Mouse (Mus musculus): ENCODE measurements around the gene Mrps36. TPM values are rescaled to one million over a fixed set of nuclear protein-coding genes. Genes with fewer than 3 reads are reported as not detected.
A peak's percentile ranks its signal among the peaks of the same experiment; 100 is the strongest.

Gene Mrps36
- polyA plus RNA-seq, 1 experiment from 2014 or later: 162 TPM

DNA sequence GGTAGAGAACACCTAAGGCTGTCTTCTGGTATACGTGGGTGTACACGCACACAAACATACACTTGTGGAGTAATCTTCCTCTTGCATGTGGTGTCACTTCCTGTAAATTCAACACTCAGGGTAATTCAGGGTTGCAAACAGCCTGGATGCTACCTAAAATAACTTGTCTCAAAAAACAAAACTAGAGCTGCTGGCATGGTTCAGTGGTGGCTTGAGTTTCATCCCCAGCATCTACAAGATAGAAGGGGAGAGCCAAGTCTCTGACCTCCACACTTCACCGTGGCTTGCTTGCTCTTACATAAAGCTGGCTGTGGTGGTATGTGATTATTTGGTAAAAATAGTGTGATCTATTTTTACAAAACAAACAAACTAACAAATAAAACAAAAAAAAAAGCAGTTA, 46.9 kb downstream of the Mrps36 start:
- Histone ChIP-seq H3K4me1 (replicated peaks; ENCODE audit: control insufficient read depth, insufficient read depth) (no peaks in the 10 kb centered on the region), H3K9me3 (ENCODE audit: control insufficient read depth, low read length) (no peaks in the 10 kb centered on the region), H3K4me3 (ENCODE audit: low read depth, low read length) (no peak overlapping the region), H3K27me3 (ENCODE audit: control insufficient read depth, insufficient read depth, low read length) (no peaks in the 10 kb centered on the region), H3K9ac (ENCODE audit: low read length) (no peak overlapping the region), H3K36me3 (ENCODE audit: control insufficient read depth, insufficient read depth, low read length) (peaks cover 9% of the 10 kb centered on the region; the same call in 1 of the 2 replicates), H3K4me2 (replicated peaks; ENCODE audit: low read depth) (no peak overlapping the region), H3K27ac (replicated peaks) (no peak overlapping the region)
- TF ChIP-seq EP300 (optimal IDR thresholded peaks at IDR 0.05) (no peak), CTCF (IDR thresholded peaks at IDR 0.05; ENCODE audit: low read depth) (no peak)
- DNase-seq (ENCODE audit: low spot score) (no peak), ATAC-seq (ENCODE audit: low FRiP score, low TSS enrichment) (no peak)
- WGBS: 98% methylated on average over 3 of the region's 3 CpGs

DNA sequence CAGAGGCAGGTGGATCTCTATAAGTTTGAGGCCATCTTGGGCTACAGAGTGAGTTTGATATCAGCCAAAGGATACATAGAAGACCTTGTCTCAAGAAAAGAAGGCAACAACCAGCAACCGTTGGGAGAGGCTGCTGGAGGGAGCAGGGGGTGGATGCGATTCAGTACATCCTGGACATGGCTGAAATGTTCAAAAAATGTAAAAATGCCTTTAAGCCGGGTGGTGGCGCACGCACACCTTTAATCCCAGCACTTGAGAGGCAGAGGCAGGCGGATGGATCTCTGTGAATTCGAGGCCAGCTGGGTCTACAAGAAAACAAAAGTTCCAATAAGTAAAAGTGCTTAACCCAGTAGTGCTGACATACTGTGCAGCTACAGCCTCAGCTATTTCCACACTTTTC, 56.9 kb downstream of the Mrps36 start:
- H3K4me3 ChIP-seq (ENCODE audit: low read depth, low read length): no peak overlapping the region
- H3K4me2 ChIP-seq (replicated peaks; ENCODE audit: low read depth): no peak overlapping the region
- H3K9ac ChIP-seq (ENCODE audit: low read length): no peak overlapping the region
- H3K9me3 ChIP-seq (ENCODE audit: control insufficient read depth, low read length): no peaks in the 10 kb centered on the region
- ATAC-seq (ENCODE audit: low FRiP score, low TSS enrichment) (no peak), DNase-seq (ENCODE audit: low spot score) (no peak)
- no peaks in the 10 kb centered on the region for H3K4me1 ChIP-seq (replicated peaks; ENCODE audit: control insufficient read depth, insufficient read depth)
- TF ChIP-seq CTCF (IDR thresholded peaks at IDR 0.05; ENCODE audit: low read depth) (peak; percentile 28; the same call in 1 of the 2 replicates), EP300 (optimal IDR thresholded peaks at IDR 0.05) (no peak)
- H3K27me3 ChIP-seq (ENCODE audit: control insufficient read depth, insufficient read depth, low read length): no peaks in the 10 kb centered on the region
- H3K27ac ChIP-seq (replicated peaks): no peak overlapping the region
- H3K36me3 ChIP-seq (ENCODE audit: control insufficient read depth, insufficient read depth, low read length): no peaks in the 10 kb centered on the region
- 65% methylated on average over 7 of the region's 7 CpGs for WGBS

Other genes starting within 250 kb of the Mrps36 start
- gene Ocln, start 191.9 kb downstream of the Mrps36 start, polyA plus RNA-seq (2015; fragmentation: Nextera tagmentation; extraction: Ambion mirVana): 65.7 and 66.0 TPM in 2 replicates
- gene Marveld2, start 127.7 kb downstream of the Mrps36 start, polyA plus RNA-seq (2015; fragmentation: Nextera tagmentation; extraction: Ambion mirVana): 11.3 and 11.5 TPM in 2 replicates
- 163 and 164 TPM in 2 replicates for gene Ak6, start 93.7 kb downstream of the Mrps36 start, polyA plus RNA-seq (2015; fragmentation: Nextera tagmentation; extraction: Ambion mirVana)
- 11.7 and 13.0 TPM in 2 replicates for gene Rad17, start 93.6 kb downstream of the Mrps36 start, polyA plus RNA-seq (2015; fragmentation: Nextera tagmentation; extraction: Ambion mirVana)
- 9.6 and 10.9 TPM in 2 replicates for gene Taf9, start 93.1 kb downstream of the Mrps36 start, polyA plus RNA-seq (2015; fragmentation: Nextera tagmentation; extraction: Ambion mirVana)
- gene Ccdc125, start 74.9 kb downstream of the Mrps36 start, polyA plus RNA-seq (2015; fragmentation: Nextera tagmentation; extraction: Ambion mirVana): 4.9 and 5.1 TPM in 2 replicates
- gene Cdk7, start 13.7 kb downstream of the Mrps36 start, polyA plus RNA-seq (2015; fragmentation: Nextera tagmentation; extraction: Ambion mirVana): 50.9 and 52.8 TPM in 2 replicates
- gene Cenph, start 31.2 kb upstream of the Mrps36 start, polyA plus RNA-seq (2015; fragmentation: Nextera tagmentation; extraction: Ambion mirVana): 10.3 and 11.5 TPM in 2 replicates
- gene Ccnb1, start 41.9 kb upstream of the Mrps36 start, polyA plus RNA-seq (2015; fragmentation: Nextera tagmentation; extraction: Ambion mirVana): 34.5 and 47.0 TPM in 2 replicates
- 37.0 and 38.3 TPM in 2 replicates for gene Slc30a5, start 88.8 kb upstream of the Mrps36 start, polyA plus RNA-seq (2015; fragmentation: Nextera tagmentation; extraction: Ambion mirVana)